Mouse (Mus musculus): Measurements from ENCODE around the gene Rrp1.
"Not testable (repeated sequence)": the region's sequence is repeated elsewhere in the genome, so short reads cannot be mapped to it uniquely, and the experiment has no call there.

The Rrp1 gene

GRCm38 (mm10) chr10:78372681-78373668, 39.9 kb downstream of the Rrp1 start:
- DNase-seq = no peak

GRCm38 (mm10) chr10:78371746-78372145, 41.1 kb downstream of the Rrp1 start:
- DNase-seq = no peak

GRCm38 (mm10) chr10:78367586-78367985, 45.3 kb downstream of the Rrp1 start:
- DNase-seq = no peak

- DNase-seq = no peak
Measured at GRCm38 (mm10) chr10:78366851-78367312, 46.0 kb downstream of the Rrp1 start.

GRCm38 (mm10) chr10:78366195-78366834, 46.5 kb downstream of the Rrp1 start:
- no peak for DNase-seq

- no peak for DNase-seq
Measured at GRCm38 (mm10) chr10:78365555-78365954, 47.3 kb downstream of the Rrp1 start.

- no peak for DNase-seq
Measured at GRCm38 (mm10) chr10:78364106-78364505, 48.7 kb downstream of the Rrp1 start.

GRCm38 (mm10) chr10:78363366-78363765, 49.5 kb downstream of the Rrp1 start:
- DNase-seq = no peak

- DNase-seq = no peak
Measured at GRCm38 (mm10) chr10:78361951-78362350, 50.9 kb downstream of the Rrp1 start.

GRCm38 (mm10) chr10:78360290-78360711, 52.5 kb downstream of the Rrp1 start:
- DNase-seq = no peak

GRCm38 (mm10) chr10:78358999-78359398, 53.8 kb downstream of the Rrp1 start:
- DNase-seq = not testable (repeated sequence)

GRCm38 (mm10) chr10:78358266-78358665, 54.6 kb downstream of the Rrp1 start:
- DNase-seq = no peak

- DNase-seq = no peak
Measured at GRCm38 (mm10) chr10:78357742-78358141, 55.1 kb downstream of the Rrp1 start.

- DNase-seq = peak; percentile 31 to 55
Measured at GRCm38 (mm10) chr10:78355931-78356593, 56.8 kb downstream of the Rrp1 start.

- DNase-seq = no peak
Measured at GRCm38 (mm10) chr10:78353196-78353595, 59.6 kb downstream of the Rrp1 start.

GRCm38 (mm10) chr10:78352666-78353030, 60.2 kb downstream of the Rrp1 start:
- DNase-seq = no peak

GRCm38 (mm10) chr10:78351887-78352665, 60.8 kb downstream of the Rrp1 start, which contains the start of gene Agpat3:
TSS of gene Agpat3 (minus strand) at chr10:78352489.
- DNase-seq = peak; percentile 77 to 84

GRCm38 (mm10) chr10:78351564-78351886, 61.3 kb downstream of the Rrp1 start:
- peak; percentile 40 to 65 for DNase-seq

- DNase-seq = peak; percentile 26 to 54
Measured at GRCm38 (mm10) chr10:78350796-78351556, 61.9 kb downstream of the Rrp1 start.

All from kidney, postnatal 4 days (tissue).